Mouse (Mus musculus): Measurements from ENCODE around the gene Col6a3. TPM values are rescaled to one million over a fixed set of nuclear protein-coding genes. Genes with fewer than 3 reads are reported as not detected.

The Col6a3 gene
- polyA plus RNA-seq, 1 experiment from 2014 or later: 63.0 TPM

DNA sequence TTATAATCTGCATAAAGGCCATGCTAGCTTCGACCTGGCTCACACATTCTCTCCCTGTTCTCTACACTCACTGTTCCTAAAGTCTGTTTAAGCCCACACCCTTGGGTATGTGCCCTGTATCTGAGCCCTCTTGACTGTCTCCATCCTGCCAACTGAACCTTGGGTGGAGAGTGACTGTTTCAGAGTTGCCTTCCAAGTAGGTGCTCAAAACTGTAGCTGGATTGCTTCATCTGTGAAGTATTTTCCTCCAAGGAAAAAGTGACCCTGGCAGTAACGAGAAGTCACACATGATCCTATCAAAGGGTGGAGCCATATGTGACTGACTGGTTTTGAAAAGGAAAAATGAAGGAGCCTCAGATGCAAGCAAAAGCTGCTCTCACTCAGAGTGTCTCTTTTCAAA is 127.5 kb downstream of the Col6a3 start:
- Histone ChIP-seq H3K9ac (no peak overlapping the region), H3K4me2 (no peak overlapping the region), H3K36me3 (ENCODE audit: insufficient read depth) (no peaks in the 10 kb centered on the region), H3K4me1 (ENCODE audit: insufficient read depth) (peaks cover 4% of the 10 kb centered on the region; the same call in 1 of the 2 replicates), H3K9me3 (ENCODE audit: low read depth, low read length) (no peaks in the 10 kb centered on the region), H3K4me3 (ENCODE audit: low read depth, low read length) (no peak overlapping the region), H3K27me3 (ENCODE audit: insufficient read depth, low read length) (no peaks in the 10 kb centered on the region), H3K27ac (ENCODE audit: low read depth) (no peak overlapping the region)
- DNase-seq (no peak), ATAC-seq (ENCODE audit: insufficient read depth) (no peak)
- WGBS: 58% methylated on average over 2 of the region's 2 CpGs
- no peak for TF ChIP-seq CTCF (IDR thresholded peaks at IDR 0.05; ENCODE audit: low read depth)

Other genes starting within 250 kb of the Col6a3 start
- gene Cops8, start 241.0 kb downstream of the Col6a3 start, polyA plus RNA-seq (2014; fragmentation: Nextera tagmentation; extraction: Ambion mirVana): 157 and 163 TPM in 2 replicates
- gene Mlph, start 71.1 kb upstream of the Col6a3 start, polyA plus RNA-seq (2014; fragmentation: Nextera tagmentation; extraction: Ambion mirVana): 0.39 and 0.42 TPM in 2 replicates
- gene Prlh, start 109.1 kb upstream of the Col6a3 start, polyA plus RNA-seq (2014; fragmentation: Nextera tagmentation; extraction: Ambion mirVana): not detected in 2 replicates
- 1.7 and 2.3 TPM in 2 replicates for gene Rab17, start 125.7 kb upstream of the Col6a3 start, polyA plus RNA-seq (2014; fragmentation: Nextera tagmentation; extraction: Ambion mirVana)
- gene Lrrfip1, start 154.8 kb upstream of the Col6a3 start, polyA plus RNA-seq (2014; fragmentation: Nextera tagmentation; extraction: Ambion mirVana): 47.1 and 49.4 TPM in 2 replicates

Data from lung, embryonic 14.5 days (tissue).